Mouse (Mus musculus) ZHBTc4 (cell line): ENCODE results near the gene Dtx1.

ENCODE experiments used
- DNase-seq: peaks from one replicate; pipeline ENCODE4 v3.0.0-alpha.2; 2011; ENCODE audit warnings: low read depth, low spot score

The Dtx1 gene

DNA sequence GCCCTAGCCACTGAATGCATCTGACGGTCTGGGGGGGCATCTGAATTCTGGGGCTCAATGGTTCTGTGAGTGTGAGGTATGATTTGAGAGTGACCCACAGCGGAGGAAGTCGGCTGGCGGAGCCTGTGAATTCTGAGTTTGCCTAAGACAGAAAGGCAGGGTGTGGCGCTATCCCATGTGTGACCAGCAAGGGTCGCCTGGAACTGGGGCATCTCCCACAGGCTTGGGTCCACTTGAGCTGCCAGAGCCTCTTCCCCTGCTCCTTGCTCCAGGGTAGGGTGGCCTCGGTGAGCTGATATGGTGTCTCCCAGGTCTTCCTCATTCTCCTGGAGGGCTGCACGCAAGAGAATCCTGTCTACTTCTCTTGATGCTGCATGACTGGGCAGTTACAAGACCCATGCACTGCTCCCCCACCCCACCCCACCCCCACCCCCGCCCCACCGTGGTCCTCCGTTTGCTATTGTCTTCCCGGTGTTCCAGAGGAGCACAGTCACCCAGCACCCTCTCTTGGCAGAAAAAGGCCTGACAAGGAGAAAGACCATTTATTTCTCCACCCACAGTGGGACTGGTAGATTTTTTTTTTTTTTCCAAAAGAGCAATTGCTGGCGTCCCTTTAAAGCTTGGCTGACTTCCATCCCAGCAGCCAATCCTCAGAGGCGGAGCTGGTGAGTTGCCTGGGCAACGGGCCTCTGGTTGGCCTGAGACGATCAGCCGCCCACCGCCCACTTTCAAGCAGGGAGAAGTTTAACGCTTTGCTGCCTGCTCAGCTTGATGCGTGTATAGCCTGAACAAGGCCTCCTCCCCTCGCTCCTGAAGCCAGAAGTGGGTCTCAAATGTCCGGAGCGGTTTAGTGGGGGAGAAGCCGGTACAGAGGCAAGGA, 31.8 kb downstream of the Dtx1 start:
- peak; percentile 98 for DNase-seq

GRCm38 (mm10) chr5:120677516-120677915, 34.2 kb downstream of the Dtx1 start:
- peak; percentile 98 for DNase-seq

GRCm38 (mm10) chr5:120674229-120675145, 37.2 kb downstream of the Dtx1 start:
- peak; percentile 98 for DNase-seq

- peak; percentile 89 for DNase-seq
Observed at GRCm38 (mm10) chr5:120673626-120674025, 38.1 kb downstream of the Dtx1 start.

DNA sequence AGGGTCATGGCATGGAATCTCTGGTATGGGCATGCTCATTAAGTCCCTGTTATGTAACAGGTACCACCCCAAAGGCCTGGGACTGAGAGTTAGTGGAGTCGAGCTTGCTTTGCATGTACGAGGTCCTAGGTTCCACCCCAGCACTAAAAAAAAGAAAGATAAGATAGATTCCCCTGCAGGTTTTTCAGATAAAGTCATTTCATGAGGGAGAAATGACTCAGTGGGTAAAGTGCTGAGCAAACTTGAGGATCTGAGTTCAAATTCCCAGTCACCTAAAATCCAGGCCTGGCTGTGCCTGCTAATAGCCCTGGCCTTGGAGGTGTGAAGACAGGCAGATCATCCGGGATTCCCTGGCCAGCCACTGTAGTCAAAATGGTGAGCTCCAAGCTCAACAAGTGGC, 39.9 kb downstream of the Dtx1 start:
- no peak for DNase-seq

- DNase-seq, result no peak
Observed at GRCm38 (mm10) chr5:120670132-120670531, 41.6 kb downstream of the Dtx1 start.

- DNase-seq, result no peak
Observed at GRCm38 (mm10) chr5:120668761-120669160, 43.0 kb downstream of the Dtx1 start.

DNA sequence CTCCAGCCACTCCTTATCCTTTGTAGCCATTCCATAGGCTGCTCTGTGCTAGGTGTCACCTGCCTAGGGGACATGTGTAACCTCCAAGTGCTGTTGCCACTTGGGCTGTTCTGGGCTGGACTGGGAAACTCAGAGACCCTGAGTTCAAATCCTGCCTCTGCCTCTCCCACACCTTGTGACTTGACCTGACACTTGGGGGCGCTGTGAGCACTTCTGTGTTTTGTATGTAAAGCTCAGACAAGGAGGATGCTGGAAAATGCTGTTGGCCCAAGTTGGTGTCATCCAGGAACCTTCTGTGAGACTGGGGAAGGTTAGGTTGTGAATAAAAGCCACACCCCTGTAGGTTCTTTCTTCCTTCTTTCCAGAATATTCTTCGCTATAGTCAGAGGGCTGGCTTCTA, 46.8 kb downstream of the Dtx1 start:
- no peak for DNase-seq

- peak; percentile 52 for DNase-seq
Observed at GRCm38 (mm10) chr5:120660816-120661215, 50.9 kb downstream of the Dtx1 start.

DNA sequence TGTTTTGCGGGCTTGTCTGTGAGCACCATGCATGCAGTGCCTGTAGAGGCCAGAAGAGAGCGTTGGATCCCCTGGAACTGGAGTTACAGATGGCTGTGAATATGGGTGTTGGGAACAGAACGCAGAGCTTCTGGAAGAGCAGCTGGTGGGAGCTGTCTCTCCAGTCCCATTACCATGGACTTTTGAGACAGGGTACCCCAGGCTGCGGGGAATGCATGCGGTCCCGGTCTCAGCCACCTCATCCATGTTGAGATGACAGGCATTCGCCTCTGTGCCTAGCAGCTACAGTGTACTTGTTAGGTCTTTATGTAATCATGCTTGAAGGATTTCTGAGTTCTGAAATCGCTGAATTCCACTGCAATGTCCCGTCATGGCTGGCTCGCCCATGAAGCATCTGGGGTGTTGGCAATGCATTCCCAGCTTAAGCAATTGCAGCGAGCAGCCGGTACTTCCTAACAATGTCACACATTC, 55.4 kb downstream of the Dtx1 start:
- no peak for DNase-seq

GRCm38 (mm10) chr5:120653873-120654272, 57.9 kb downstream of the Dtx1 start:
- no peak for DNase-seq

DNA sequence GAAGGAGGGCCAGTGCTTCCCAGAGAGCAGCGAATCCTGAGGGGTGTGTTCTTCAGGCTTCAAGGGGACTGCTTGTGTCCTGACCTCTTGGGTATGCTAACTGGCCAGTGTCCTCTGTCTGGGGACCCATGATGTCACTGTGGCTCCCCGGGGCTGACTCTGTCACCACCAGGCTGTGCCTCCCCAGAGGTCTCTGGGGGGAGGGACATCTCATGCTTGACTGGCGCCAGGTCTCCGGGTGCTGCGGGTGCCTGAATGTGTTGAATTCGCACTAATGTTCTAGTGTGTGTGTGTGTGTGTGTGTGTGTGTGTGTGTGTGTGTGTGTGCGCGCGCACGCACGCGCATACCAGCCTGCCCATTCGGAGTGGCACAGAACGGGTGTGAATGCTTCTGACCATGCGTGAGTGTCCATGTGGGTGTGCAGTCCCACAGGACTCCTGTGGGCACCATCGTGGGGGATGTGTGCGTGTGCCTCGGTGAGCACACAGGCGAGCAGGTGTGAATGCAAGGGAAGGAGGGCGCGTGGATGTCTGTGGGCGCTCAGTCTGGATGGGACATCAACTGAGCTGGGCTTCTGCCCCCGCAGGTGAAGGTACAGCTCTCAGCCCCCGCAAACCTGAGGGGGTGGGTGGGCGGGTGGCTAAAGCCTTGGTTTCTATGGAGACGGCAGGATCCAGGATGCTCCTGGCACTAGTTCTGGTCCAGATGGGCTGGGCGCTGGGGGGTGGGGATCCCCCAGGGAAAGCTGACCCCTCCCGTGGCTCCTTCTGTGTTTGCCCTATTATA, 58.6 kb downstream of the Dtx1 start:
- no peak for DNase-seq

GRCm38 (mm10) chr5:120651230-120651629, 60.5 kb downstream of the Dtx1 start:
- no peak for DNase-seq

GRCm38 (mm10) chr5:120649938-120650337, 61.8 kb downstream of the Dtx1 start:
- DNase-seq, result no peak

- no peak for DNase-seq
Observed at GRCm38 (mm10) chr5:120649374-120649933, 62.3 kb downstream of the Dtx1 start.

DNA sequence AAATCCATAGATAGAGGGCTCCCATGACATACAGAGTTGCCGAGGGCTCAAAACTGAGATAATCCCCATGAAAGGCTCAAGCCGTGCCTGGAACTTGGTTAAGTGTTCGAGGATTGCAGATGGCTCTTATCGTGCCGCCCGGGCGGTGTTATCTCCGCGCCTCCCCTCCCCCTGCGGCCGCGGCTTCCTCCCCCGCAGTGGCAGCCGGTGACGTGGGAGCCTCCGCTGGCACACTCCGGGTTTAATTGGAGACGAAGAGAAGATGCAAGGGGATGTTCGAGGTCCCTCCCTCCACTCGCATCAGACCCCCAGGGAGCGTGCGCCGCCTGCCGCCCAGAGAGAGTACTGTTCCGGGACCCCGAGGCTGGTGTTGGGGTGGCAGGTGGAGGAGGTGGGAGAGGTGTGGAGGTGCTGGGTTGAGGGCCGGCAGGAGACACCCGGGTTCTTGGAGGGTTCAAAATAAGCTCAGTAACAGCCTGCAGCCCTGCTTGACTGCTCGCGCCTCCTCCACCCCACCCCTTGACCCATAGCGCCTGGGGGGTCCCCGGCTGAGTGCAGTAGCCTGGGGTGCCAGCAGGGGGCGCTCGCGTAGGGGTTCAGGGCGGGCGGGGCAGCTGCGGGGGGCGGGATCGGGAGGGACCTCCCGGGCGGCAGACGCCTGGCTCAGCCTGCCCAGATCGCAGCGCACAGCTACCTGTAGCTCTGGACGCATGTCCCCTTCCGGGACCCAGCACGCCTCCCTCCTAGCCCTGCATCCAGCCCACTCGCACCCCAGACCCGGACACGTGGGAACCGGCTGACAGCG, 63.0 kb downstream of the Dtx1 start, which contains the start of gene Rasal1:
Gene Rasal1, plus strand, starts transcription at position 244 of the 805 bp plus-strand sequence.
- peak; percentile 81 for DNase-seq

DNA sequence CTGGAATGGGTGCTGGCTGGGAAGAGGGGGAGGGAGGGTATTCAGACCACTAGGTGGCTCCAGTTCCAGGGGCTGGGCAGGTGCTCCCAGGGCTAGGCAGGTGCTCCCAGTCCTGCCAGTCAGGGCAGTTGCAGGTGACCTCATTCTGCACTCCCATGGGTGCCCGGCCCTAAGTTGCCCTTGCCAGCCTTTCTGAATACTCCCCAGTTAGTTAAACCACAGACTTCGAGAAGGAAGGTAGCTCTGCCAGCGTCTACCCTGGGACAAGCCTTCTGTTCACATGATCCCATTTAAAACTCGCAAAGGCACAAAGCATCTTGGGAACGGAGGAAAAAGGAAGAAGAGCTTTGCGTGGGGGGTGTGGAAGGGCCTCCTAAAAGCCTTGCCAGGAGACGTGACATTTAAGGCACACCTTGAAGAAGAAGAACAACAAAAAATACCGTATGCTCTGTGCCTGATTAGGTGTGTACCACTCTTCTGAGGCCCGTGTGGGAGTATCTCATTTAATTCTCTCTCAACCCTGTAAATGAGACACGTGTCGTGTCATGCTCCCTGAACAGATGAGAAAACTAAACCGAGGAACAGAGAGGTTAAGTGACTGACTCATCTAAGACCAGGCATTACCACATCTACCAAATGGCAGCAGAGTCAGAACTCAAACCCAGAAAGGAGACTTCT, 63.8 kb downstream of the Dtx1 start:
- DNase-seq, result no peak

GRCm38 (mm10) chr5:120647361-120647760, 64.4 kb downstream of the Dtx1 start:
- DNase-seq, result no peak

DNA sequence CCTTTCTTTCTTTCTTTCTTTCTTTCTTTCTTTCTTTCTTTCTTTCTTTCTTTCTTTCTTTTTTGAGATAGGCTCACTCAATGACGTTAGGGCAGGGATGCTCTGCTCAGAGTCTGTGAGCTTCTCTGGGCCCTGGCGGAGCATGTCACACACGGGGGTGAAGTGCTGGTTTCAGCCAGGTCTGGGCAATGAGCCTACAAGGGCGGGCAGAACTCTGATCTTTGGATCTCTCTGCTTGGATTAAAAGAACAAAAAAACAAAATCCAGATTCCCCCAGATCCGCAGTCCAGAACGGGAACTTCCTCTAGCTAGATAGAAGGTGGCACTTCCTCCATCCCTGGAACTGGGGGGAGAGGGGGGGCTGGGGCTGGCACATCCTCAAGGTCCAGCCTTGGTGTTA, 65.9 kb downstream of the Dtx1 start:
- no peak for DNase-seq

DNA sequence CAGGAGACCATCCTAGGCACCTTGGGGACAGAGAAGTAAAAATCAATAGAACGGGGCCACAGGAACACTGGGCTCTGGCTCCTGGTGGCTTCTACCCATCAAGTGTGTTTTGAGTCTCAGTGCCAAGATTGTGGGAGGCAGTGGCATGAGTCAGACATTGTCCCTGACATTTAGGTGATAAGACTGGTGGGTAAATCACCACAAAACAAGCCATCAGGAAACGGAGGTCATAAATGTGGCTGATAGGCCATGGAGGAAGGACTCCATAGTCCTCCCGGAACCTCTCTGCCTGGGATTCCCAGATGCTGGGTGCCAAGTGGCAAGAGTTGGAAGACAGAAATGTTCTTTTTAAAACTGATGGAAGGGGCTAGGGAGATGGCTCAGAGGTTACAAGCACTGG, 67.5 kb downstream of the Dtx1 start:
- DNase-seq, result no peak
